ENCODE assay signal across 19 mouse cellular contexts in genomic region chr12:25140115-25140514, GRCm38 (mm10). TPM values are rescaled to one million over a fixed set of nuclear protein-coding genes. Genes with fewer than 3 reads are reported as not detected.
A peak's percentile ranks its signal among the peaks of the same experiment; 100 is the strongest.
DNase-seq lines count a peak whose midpoint lies in the region; ATAC-seq lines count a peak whose summit lies in the region.
"Had no signal": no experiment of that assay in that cellular context is flagged by ENCODE, and none has a peak within 500 bp of the region (broad histone marks: within the 10 kb centered on the region; RNA-seq: fewer than 3 reads in every experiment).

No protein-coding gene starts in this region.

- DNase-seq in hindbrain, embryonic 10.5 days (ENCODE audit: low spot score) = no peak
- no peak for DNase-seq in hindbrain, embryonic 11.5 days (ENCODE audit: low spot score)
- peak; percentile 88 for DNase-seq in kidney, adult 9 months
- DNase-seq in kidney, postnatal 36 days = peak; percentile 63 to 83
- no peak for DNase-seq in right cerebral cortex, postnatal 25 days
- DNase-seq in urinary bladder, postnatal 4 days (ENCODE audit: low spot score in 2 of 2) = no peak
- DNase-seq: adrenal gland, adult 8-10 months; cerebellum, postnatal 14 days; heart, postnatal 4 days; layer of hippocampus, adult 9-11 months; lung, postnatal 10 days; thymus, adult 18-20 months had no signal

- 0 out of 2 replicates have a peak overlapping the region, but pooled peaks have one; percentile 18 for H3K27ac ChIP-seq in hindbrain, embryonic 10.5 days
- H3K27ac ChIP-seq in hindbrain, embryonic 11.5 days (ENCODE audit: low read depth, low read length) = no peak overlapping the region
- H3K27ac ChIP-seq in liver, embryonic 15.5 days (replicated peaks) = peak overlapping the region; percentile 38
- H3K27ac ChIP-seq: forebrain, embryonic 12.5 days; heart, embryonic 13.5 days; limb, embryonic 13.5 days; neural tube, embryonic 12.5 days had no signal

- H3K4me2 ChIP-seq in hindbrain, embryonic 11.5 days (replicated peaks; ENCODE audit: low read depth, low read length) = no peak overlapping the region
- peak overlapping the region; percentile 23 for H3K4me2 ChIP-seq in liver, embryonic 15.5 days
- H3K4me2 ChIP-seq: forebrain, embryonic 12.5 days; heart, embryonic 13.5 days; limb, embryonic 13.5 days; neural tube, embryonic 12.5 days had no signal

- ATAC-seq in hindbrain, embryonic 11.5 days (ENCODE audit: low FRiP score) = no peak
- peak; percentile 80 for ATAC-seq in liver, embryonic 15.5 days (ENCODE audit: insufficient read depth)
- ATAC-seq in activated CD4-positive, CD25-positive, alpha-beta regulatory T cell, adult 4 months = no peak

- 79% methylated on average over 6 of the region's 6 CpGs for WGBS in hindbrain, embryonic 10.5 days
- WGBS in hindbrain, embryonic 11.5 days = 73% methylated on average over 6 of the region's 6 CpGs
- 53% methylated on average over 6 of the region's 6 CpGs for WGBS in liver, embryonic 15.5 days (ENCODE audit: insufficient replicate concordance)

- no peak overlapping the region for H3K4me3 ChIP-seq in hindbrain, embryonic 10.5 days
- no peak overlapping the region for H3K4me3 ChIP-seq in hindbrain, embryonic 11.5 days (ENCODE audit: low read depth, low read length)
- no peak overlapping the region for H3K4me3 ChIP-seq in liver, embryonic 15.5 days (replicated peaks)
- H3K4me3 ChIP-seq: forebrain, embryonic 12.5 days; heart, embryonic 13.5 days; limb, embryonic 13.5 days; neural tube, embryonic 12.5 days had no signal

- H3K4me1 ChIP-seq in hindbrain, embryonic 10.5 days (replicated peaks) = peaks cover 22% of the 10 kb centered on the region; the same call in 1 of the 2 replicates
- H3K4me1 ChIP-seq in hindbrain, embryonic 11.5 days (replicated peaks; ENCODE audit: control insufficient read depth, insufficient read depth, low read length) = no peaks in the 10 kb centered on the region
- peaks cover 10% of the 10 kb centered on the region for H3K4me1 ChIP-seq in liver, embryonic 15.5 days (replicated peaks)
- H3K4me1 ChIP-seq: heart, embryonic 13.5 days; limb, embryonic 13.5 days; neural tube, embryonic 12.5 days had no signal

- H3K9ac ChIP-seq in hindbrain, embryonic 11.5 days (ENCODE audit: low read depth, low read length) = no peak overlapping the region
- no peak overlapping the region for H3K9ac ChIP-seq in liver, embryonic 15.5 days
- H3K9ac ChIP-seq: forebrain, embryonic 12.5 days; heart, embryonic 13.5 days; limb, embryonic 13.5 days; neural tube, embryonic 12.5 days had no signal

- no peaks in the 10 kb centered on the region for H3K36me3 ChIP-seq in hindbrain, embryonic 10.5 days
- no peaks in the 10 kb centered on the region for H3K36me3 ChIP-seq in hindbrain, embryonic 11.5 days (ENCODE audit: control insufficient read depth, insufficient read depth, low read length)
- no peaks in the 10 kb centered on the region for H3K36me3 ChIP-seq in liver, embryonic 15.5 days (replicated peaks)
- H3K36me3 ChIP-seq: forebrain, embryonic 12.5 days; heart, embryonic 13.5 days; limb, embryonic 13.5 days; neural tube, embryonic 12.5 days had no signal

- peaks cover 13% of the 10 kb centered on the region; the same call in 1 of the 2 replicates for H3K27me3 ChIP-seq in hindbrain, embryonic 10.5 days (ENCODE audit: insufficient read depth, poor library complexity, severe bottlenecking)
- no peaks in the 10 kb centered on the region for H3K27me3 ChIP-seq in hindbrain, embryonic 11.5 days (ENCODE audit: control insufficient read depth, insufficient read depth, low read length)
- H3K27me3 ChIP-seq in liver, embryonic 15.5 days = no peaks in the 10 kb centered on the region
- H3K27me3 ChIP-seq: CH12.LX; forebrain, embryonic 12.5 days; heart, embryonic 13.5 days; limb, embryonic 13.5 days; neural tube, embryonic 12.5 days had no signal

- no peaks in the 10 kb centered on the region for H3K9me3 ChIP-seq in hindbrain, embryonic 10.5 days
- no peaks in the 10 kb centered on the region for H3K9me3 ChIP-seq in hindbrain, embryonic 11.5 days (ENCODE audit: control insufficient read depth, low read length)
- H3K9me3 ChIP-seq in liver, embryonic 15.5 days (replicated peaks) = no peaks in the 10 kb centered on the region
- H3K9me3 ChIP-seq: forebrain, embryonic 12.5 days; heart, embryonic 13.5 days; limb, embryonic 13.5 days; neural tube, embryonic 12.5 days had no signal

RNA-seq across cellular contexts. Expression of gene Id2, which starts 43.2 kb away (rescaled TPM):
- 360 and 369 TPM in 2 replicates for polyA plus RNA-seq in hindbrain, embryonic 10.5 days (2016; fragmentation: Nextera tagmentation; extraction: Ambion mirVana)
- 394 and 397 TPM in 2 replicates for polyA plus RNA-seq in hindbrain, embryonic 11.5 days (2014; fragmentation: Nextera tagmentation; extraction: Ambion mirVana)
- 105 and 126 TPM in 2 replicates for polyA plus RNA-seq in liver, embryonic 15.5 days (2015; fragmentation: Nextera tagmentation; extraction: Ambion mirVana)
- polyA plus RNA-seq in activated CD4-positive, CD25-positive, alpha-beta regulatory T cell, adult 4 months (2017; shearing (Covaris generic)) = 100 to 1,000 TPM; 302 to 334 TPM

Comparison
In these comparisons a context has a peak if more than half of its experiments do, and no peak if none do; other contexts are left out.
1. DNase-seq: peak in kidney, adult 9 months (single experiment) and kidney, postnatal 36 days (2 of 2); none in hindbrain, embryonic 10.5 days (single experiment), hindbrain, embryonic 11.5 days (single experiment), right cerebral cortex, postnatal 25 days (single experiment) and urinary bladder, postnatal 4 days (0 of 2).